14 mouse cellular contexts compared by ENCODE assay signal in the genomic region with DNA sequence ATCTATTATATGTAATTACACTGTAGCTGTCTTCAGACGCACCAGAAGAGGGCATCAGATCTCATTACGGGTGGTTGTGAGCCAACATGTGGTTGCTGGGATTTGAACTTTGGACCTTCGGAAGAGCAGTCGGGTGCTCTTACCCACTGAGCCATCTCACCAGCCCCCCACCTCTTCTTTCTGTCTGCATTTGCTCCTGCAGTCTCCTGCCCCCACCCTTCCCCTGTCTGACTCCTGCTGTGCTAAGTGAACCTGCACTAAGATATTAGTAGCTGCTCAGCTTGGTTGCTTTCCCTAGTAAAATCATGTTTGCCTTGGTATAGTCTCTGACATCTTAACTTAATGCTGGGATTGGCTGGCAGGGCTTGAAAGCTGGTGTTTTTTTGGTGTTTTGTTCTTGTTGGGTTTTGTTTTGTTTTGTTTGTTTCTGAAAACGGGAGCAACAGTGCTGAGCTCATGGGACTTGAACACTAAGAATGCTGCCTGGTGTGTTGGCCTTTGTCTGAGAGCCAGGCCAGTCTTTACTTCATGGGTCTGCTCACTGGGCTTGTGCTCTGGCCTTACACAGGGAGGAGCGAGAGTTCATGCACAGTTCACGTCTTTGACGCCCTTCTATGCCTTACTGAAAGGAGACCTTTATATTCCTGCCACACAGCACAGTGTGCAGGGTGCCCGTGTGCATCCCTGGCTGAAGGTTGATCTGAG. TPM values are rescaled to one million over a fixed set of nuclear protein-coding genes. Genes with fewer than 3 reads are reported as not detected.
DNase-seq lines count a peak whose midpoint lies in the region; ATAC-seq lines count a peak whose summit lies in the region.
"Had no signal": no experiment of that assay in that cellular context is flagged by ENCODE, and none has a peak within 500 bp of the region (broad histone marks: within the 10 kb centered on the region; RNA-seq: fewer than 3 reads in every experiment).

No protein-coding gene starts in this region.

- peak; percentile 42 for DNase-seq in hindbrain, embryonic 10.5 days (ENCODE audit: low spot score)
- DNase-seq in hindbrain, embryonic 14.5 days (ENCODE audit: low spot score) = no peak
- DNase-seq in ZHBTc4 (ENCODE audit: low read depth, low spot score) = peak; percentile 42
- no peak for DNase-seq in left cerebral cortex, adult 8-10 months (ENCODE audit: low spot score in 2 of 2)
- DNase-seq in spleen, adult 12 weeks (ENCODE audit: low spot score) = no peak
- no peak for DNase-seq in kidney, postnatal 10 days
- DNase-seq: cerebellum, postnatal 10 days; heart, postnatal 4 days; kidney, postnatal 4 days; left cerebral cortex, postnatal 4 days had no signal

- WGBS in hindbrain, embryonic 10.5 days = 43% methylated on average over 9 of the region's 9 CpGs
- 26% methylated on average over 9 of the region's 9 CpGs for WGBS in hindbrain, embryonic 14.5 days
- WGBS in forebrain, embryonic 12.5 days = 16% methylated on average over 9 of the region's 9 CpGs
- WGBS in neural tube, embryonic 12.5 days = 17% methylated on average over 9 of the region's 9 CpGs

- H3K36me3 ChIP-seq in hindbrain, embryonic 10.5 days = 0 out of 2 replicates have a peak, but pooled peaks cover 2% of the 10 kb centered on the region
- 0 out of 2 replicates have a peak, but pooled peaks cover 4% of the 10 kb centered on the region for H3K36me3 ChIP-seq in hindbrain, embryonic 14.5 days (replicated peaks; ENCODE audit: control insufficient read depth, insufficient read depth)
- no peaks in the 10 kb centered on the region for H3K36me3 ChIP-seq in forebrain, embryonic 12.5 days (replicated peaks)
- peaks cover 3% of the 10 kb centered on the region for H3K36me3 ChIP-seq in neural tube, embryonic 12.5 days

- H3K4me1 ChIP-seq in hindbrain, embryonic 10.5 days (replicated peaks) = peaks cover 12% of the 10 kb centered on the region; the same call in 1 of the 2 replicates
- H3K4me1 ChIP-seq in hindbrain, embryonic 14.5 days (replicated peaks; ENCODE audit: control insufficient read depth, insufficient read depth, low read length) = no peaks in the 10 kb centered on the region
- peaks cover 8% of the 10 kb centered on the region; the same call in 1 of the 2 replicates for H3K4me1 ChIP-seq in forebrain, embryonic 12.5 days
- peaks cover 10% of the 10 kb centered on the region; the same call in 1 of the 2 replicates for H3K4me1 ChIP-seq in neural tube, embryonic 12.5 days

- peak overlapping the region; percentile 56; the same call in 1 of the 2 replicates for H3K27ac ChIP-seq in hindbrain, embryonic 10.5 days
- no peak overlapping the region for H3K27ac ChIP-seq in hindbrain, embryonic 14.5 days
- no peak overlapping the region for H3K27ac ChIP-seq in forebrain, embryonic 12.5 days
- 0 out of 2 replicates have a peak overlapping the region, but pooled peaks have one; percentile 37 for H3K27ac ChIP-seq in neural tube, embryonic 12.5 days

- no peak overlapping the region for H3K4me3 ChIP-seq in hindbrain, embryonic 10.5 days
- H3K4me3 ChIP-seq in hindbrain, embryonic 14.5 days (replicated peaks; ENCODE audit: low read length) = no peak overlapping the region
- no peak overlapping the region for H3K4me3 ChIP-seq in forebrain, embryonic 12.5 days (replicated peaks)
- H3K4me3 ChIP-seq in neural tube, embryonic 12.5 days = no peak overlapping the region

- H3K9me3 ChIP-seq in hindbrain, embryonic 10.5 days = no peaks in the 10 kb centered on the region
- no peaks in the 10 kb centered on the region for H3K9me3 ChIP-seq in hindbrain, embryonic 14.5 days (ENCODE audit: control insufficient read depth, low read length)
- H3K9me3 ChIP-seq in forebrain, embryonic 12.5 days = no peaks in the 10 kb centered on the region
- no peaks in the 10 kb centered on the region for H3K9me3 ChIP-seq in neural tube, embryonic 12.5 days

- ATAC-seq in hindbrain, embryonic 14.5 days (ENCODE audit: low FRiP score) = no peak
- peak; percentile 70; the same call in 1 of the 2 replicates for ATAC-seq in forebrain, embryonic 12.5 days (ENCODE audit: low FRiP score)
- ATAC-seq in neural tube, embryonic 12.5 days (ENCODE audit: low FRiP score, low read depth) = peak; percentile 94

- H3K9ac ChIP-seq in hindbrain, embryonic 14.5 days = no peak overlapping the region
- no peak overlapping the region for H3K9ac ChIP-seq in forebrain, embryonic 12.5 days
- no peak overlapping the region for H3K9ac ChIP-seq in neural tube, embryonic 12.5 days

- no peaks in the 10 kb centered on the region for H3K27me3 ChIP-seq in hindbrain, embryonic 10.5 days (ENCODE audit: insufficient read depth, poor library complexity, severe bottlenecking)
- no peaks in the 10 kb centered on the region for H3K27me3 ChIP-seq in hindbrain, embryonic 14.5 days (ENCODE audit: control insufficient read depth, insufficient read depth, low read length)
- no peaks in the 10 kb centered on the region; the same call in 1 of the 2 replicates for H3K27me3 ChIP-seq in forebrain, embryonic 12.5 days
- no peaks in the 10 kb centered on the region for H3K27me3 ChIP-seq in neural tube, embryonic 12.5 days (replicated peaks)

- H3K4me2 ChIP-seq in hindbrain, embryonic 14.5 days (replicated peaks) = no peak overlapping the region
- no peak overlapping the region for H3K4me2 ChIP-seq in forebrain, embryonic 12.5 days
- H3K4me2 ChIP-seq in neural tube, embryonic 12.5 days (replicated peaks) = no peak overlapping the region

RNA-seq across cellular contexts. Expression of gene Tomm6, which starts 25.0 kb away (rescaled TPM):
- polyA plus RNA-seq in hindbrain, embryonic 10.5 days (2016; fragmentation: Nextera tagmentation; extraction: Ambion mirVana) = 369 and 408 TPM in 2 replicates
- 283 and 327 TPM in 2 replicates for polyA plus RNA-seq in hindbrain, embryonic 14.5 days (2014; fragmentation: Nextera tagmentation; extraction: Ambion mirVana)
- 346 and 368 TPM in 2 replicates for polyA plus RNA-seq in forebrain, embryonic 12.5 days (2016; fragmentation: Nextera tagmentation; extraction: Ambion mirVana)
- 327 and 354 TPM in 2 replicates for polyA plus RNA-seq in neural tube, embryonic 12.5 days (2016; fragmentation: Nextera tagmentation; extraction: Ambion mirVana)
- 100 to 1,000 TPM; 191 to 212 (median 201) TPM for total RNA-seq in left cerebral cortex, adult 8-10 months (2022)

RNA-seq across cellular contexts. Expression of gene Frs3, which starts 25.7 kb away (rescaled TPM):
- polyA plus RNA-seq in hindbrain, embryonic 10.5 days (2016; fragmentation: Nextera tagmentation; extraction: Ambion mirVana) = 9.5 and 12.7 TPM in 2 replicates
- 42.3 and 44.4 TPM in 2 replicates for polyA plus RNA-seq in hindbrain, embryonic 14.5 days (2014; fragmentation: Nextera tagmentation; extraction: Ambion mirVana)
- 11.1 and 11.9 TPM in 2 replicates for polyA plus RNA-seq in forebrain, embryonic 12.5 days (2016; fragmentation: Nextera tagmentation; extraction: Ambion mirVana)
- polyA plus RNA-seq in neural tube, embryonic 12.5 days (2016; fragmentation: Nextera tagmentation; extraction: Ambion mirVana) = 22.7 and 24.1 TPM in 2 replicates
- 10 to 100 TPM; 27.3 to 37.3 (median 33.4) TPM for total RNA-seq in left cerebral cortex, adult 8-10 months (2022)

RNA-seq across cellular contexts. Expression of gene Gm21981, which starts 31.1 kb away (rescaled TPM):
- polyA plus RNA-seq in hindbrain, embryonic 10.5 days (2016; fragmentation: Nextera tagmentation; extraction: Ambion mirVana) = 0.27 and 0.86 TPM in 2 replicates
- polyA plus RNA-seq in hindbrain, embryonic 14.5 days (2014; fragmentation: Nextera tagmentation; extraction: Ambion mirVana) = 4.8 and 7.1 TPM in 2 replicates
- polyA plus RNA-seq in forebrain, embryonic 12.5 days (2016; fragmentation: Nextera tagmentation; extraction: Ambion mirVana) = 0.40 and 0.60 TPM in 2 replicates
- 0.28 and 0.54 TPM in 2 replicates for polyA plus RNA-seq in neural tube, embryonic 12.5 days (2016; fragmentation: Nextera tagmentation; extraction: Ambion mirVana)
- 1 to 10 TPM; 2.4 to 4.9 (median 4.1) TPM for total RNA-seq in left cerebral cortex, adult 8-10 months (2022)
- total RNA-seq: megakaryocyte, adult 5-6 weeks had no signal
- polyA plus RNA-seq: liver, embryonic 16.5 days had no signal

RNA-seq across cellular contexts. Expression of gene Prickle4, which starts 31.4 kb away (rescaled TPM):
- polyA plus RNA-seq in hindbrain, embryonic 10.5 days (2016; fragmentation: Nextera tagmentation; extraction: Ambion mirVana) = 0.34 and 0.66 TPM in 2 replicates
- 2.1 and 2.2 TPM in 2 replicates for polyA plus RNA-seq in hindbrain, embryonic 14.5 days (2014; fragmentation: Nextera tagmentation; extraction: Ambion mirVana)
- 0.91 and 1.0 TPM in 2 replicates for polyA plus RNA-seq in forebrain, embryonic 12.5 days (2016; fragmentation: Nextera tagmentation; extraction: Ambion mirVana)
- polyA plus RNA-seq in neural tube, embryonic 12.5 days (2016; fragmentation: Nextera tagmentation; extraction: Ambion mirVana) = 0.86 and 1.3 TPM in 2 replicates
- total RNA-seq in left cerebral cortex, adult 8-10 months (2022) = 1 to 10 TPM; 1.8 to 5.2 (median 4.3) TPM
- total RNA-seq: megakaryocyte, adult 5-6 weeks had no signal

RNA-seq across cellular contexts. Expression of gene Usp49, which starts 32.7 kb away (rescaled TPM):
- polyA plus RNA-seq in hindbrain, embryonic 10.5 days (2016; fragmentation: Nextera tagmentation; extraction: Ambion mirVana) = 6.7 and 8.4 TPM in 2 replicates
- polyA plus RNA-seq in hindbrain, embryonic 14.5 days (2014; fragmentation: Nextera tagmentation; extraction: Ambion mirVana) = 6.7 and 7.6 TPM in 2 replicates
- polyA plus RNA-seq in forebrain, embryonic 12.5 days (2016; fragmentation: Nextera tagmentation; extraction: Ambion mirVana) = 11.1 and 12.2 TPM in 2 replicates
- 10.4 and 12.5 TPM in 2 replicates for polyA plus RNA-seq in neural tube, embryonic 12.5 days (2016; fragmentation: Nextera tagmentation; extraction: Ambion mirVana)
- total RNA-seq in left cerebral cortex, adult 8-10 months (2022) = 10 to 100 TPM; 10.2 to 13.4 (median 11.6) TPM

Comparison
In these comparisons a context has a peak if more than half of its experiments do, and no peak if none do; other contexts are left out.
1. DNase-seq: peak in hindbrain, embryonic 10.5 days (single experiment) and ZHBTc4 (single experiment); none in hindbrain, embryonic 14.5 days (single experiment), left cerebral cortex, adult 8-10 months (0 of 2), spleen, adult 12 weeks (single experiment) and kidney, postnatal 10 days (single experiment).
2. H3K27ac ChIP-seq: peak in hindbrain, embryonic 10.5 days (single experiment) and neural tube, embryonic 12.5 days (single experiment); none in hindbrain, embryonic 14.5 days (single experiment) and forebrain, embryonic 12.5 days (single experiment).